Mouse (Mus musculus) gastrocnemius, adult 2 months (tissue): ENCODE results near the gene Neurog2. TPM values are rescaled to one million over a fixed set of nuclear protein-coding genes. Genes with fewer than 3 reads are reported as not detected.

Experiments
- DNase-seq: peaks from one replicate; pipeline ENCODE4 v3.0.0; 2022
- H3K27ac ChIP-seq: fragments of 200-600 bp; 2 replicates; pipeline ENCODE4 v1.8.1; 2022; ENCODE audit warnings: mild to moderate bottlenecking
- H3K4me3 ChIP-seq: fragments of 200-600 bp; 2 replicates; pipeline ENCODE4 v1.8.1; 2022; ENCODE audit warnings: mild to moderate bottlenecking, moderate library complexity
- CTCF ChIP-seq: fragments of 200-600 bp; IDR thresholded peaks from 2 replicates; pipeline ENCODE4 v1.8.1; 2022; ENCODE audit warnings: antibody characterized with exemption, mild to moderate bottlenecking, moderate library complexity
- intact Hi-C: fragments of 180-260 bp; cut with DNase I; formaldehyde crosslinking; loops from one replicate; pipeline ENCODE4 v1.15.1; 2025
- total RNA-seq, 2 experiments: library from RNA; stranded (reverse); gene quantifications; 2 replicates each; pipeline ENCODE4 v1.2.3; 2021

Neurog2 gene
- total RNA-seq, 2 experiments from 2014 or later: not detected

DNA sequence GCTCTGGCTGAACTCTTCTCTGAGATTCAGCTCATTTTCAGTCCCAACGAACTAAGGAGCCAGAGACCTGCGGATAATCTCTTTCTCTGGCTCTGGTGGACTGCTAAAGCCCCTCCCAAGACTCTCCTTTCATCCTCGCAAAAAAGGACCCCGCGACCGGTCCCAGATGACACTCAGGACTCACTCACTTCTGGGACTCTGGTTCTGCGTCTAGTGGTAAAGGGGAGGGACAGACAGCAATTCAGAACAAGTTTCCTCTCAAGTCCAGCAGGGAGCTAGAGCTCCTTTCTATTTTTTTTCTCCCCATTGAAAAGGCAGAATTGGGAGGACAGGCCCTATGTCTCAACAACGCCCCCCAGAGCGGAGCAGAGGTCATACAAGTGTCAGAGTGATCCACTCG, 1.4 kb upstream of the Neurog2 start:
- intact Hi-C loops: no loop called here
- DNase-seq: no peak
- TF ChIP-seq CTCF: no peak
- H3K27ac ChIP-seq: no peak overlapping the region
- H3K4me3 ChIP-seq: no peak overlapping the region

DNA sequence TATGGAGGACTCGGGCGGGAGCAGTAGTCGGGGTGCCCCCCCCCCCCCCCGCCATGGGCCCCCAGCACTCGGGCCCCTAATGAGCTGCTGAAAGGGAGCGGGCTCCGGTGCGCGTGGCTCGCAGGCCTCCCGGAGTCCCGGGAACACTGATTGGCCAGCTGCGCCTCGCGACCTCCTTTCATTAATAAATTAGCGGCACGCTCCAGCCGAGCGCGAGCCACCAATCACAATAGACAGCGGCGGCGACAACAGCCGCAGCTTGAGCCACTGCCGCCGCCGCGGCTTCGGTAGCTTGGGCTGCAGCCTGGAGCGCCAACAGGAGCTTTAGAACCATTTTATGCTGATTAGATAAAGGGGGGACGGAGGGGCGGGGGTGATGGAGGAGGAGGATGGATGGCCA, 404 bp upstream of the Neurog2 start:
- intact Hi-C loops: no loop called here
- Histone ChIP-seq H3K4me3 (peak overlapping the region; percentile 75), H3K27ac (no peak overlapping the region)
- DNase-seq: peak; percentile 37
- TF ChIP-seq CTCF: no peak

DNA sequence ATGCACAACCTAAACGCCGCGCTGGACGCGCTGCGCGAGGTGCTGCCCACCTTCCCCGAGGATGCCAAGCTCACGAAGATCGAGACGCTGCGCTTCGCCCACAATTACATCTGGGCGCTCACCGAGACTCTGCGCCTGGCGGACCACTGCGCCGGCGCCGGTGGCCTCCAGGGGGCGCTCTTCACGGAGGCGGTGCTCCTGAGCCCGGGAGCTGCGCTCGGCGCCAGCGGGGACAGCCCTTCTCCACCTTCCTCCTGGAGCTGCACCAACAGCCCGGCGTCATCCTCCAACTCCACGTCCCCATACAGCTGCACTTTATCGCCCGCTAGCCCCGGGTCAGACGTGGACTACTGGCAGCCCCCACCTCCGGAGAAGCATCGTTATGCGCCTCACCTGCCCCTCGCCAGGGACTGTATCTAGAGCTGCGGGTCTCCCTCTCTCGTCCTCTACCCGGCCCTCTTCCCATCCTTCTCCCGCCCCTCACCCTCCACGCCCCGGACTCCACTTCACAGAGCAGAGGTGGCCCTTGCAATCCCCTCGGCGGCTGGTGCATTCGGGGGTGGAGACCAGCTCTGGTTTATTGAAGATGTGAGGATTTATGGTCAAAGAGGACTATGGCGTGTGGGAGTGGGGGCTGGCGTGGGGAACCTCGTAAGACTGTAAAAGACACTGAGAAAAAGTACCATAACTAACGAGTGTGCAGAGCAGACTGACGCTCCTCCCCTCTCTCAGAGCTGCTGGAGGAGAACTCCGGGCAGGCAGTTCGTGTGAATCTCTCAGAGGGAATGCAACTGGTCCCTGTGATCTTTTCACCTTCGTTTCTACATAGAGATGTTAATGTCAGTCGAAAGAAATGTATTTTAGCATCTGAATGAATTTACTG, 1.4 kb downstream of the Neurog2 start:
- Histone ChIP-seq H3K4me3 (peak overlapping the region; percentile 75), H3K27ac (no peak overlapping the region)
- peak; percentile 99 for TF ChIP-seq CTCF
- peak; percentile 82 for DNase-seq
- intact Hi-C loops: no loop called here

DNA sequence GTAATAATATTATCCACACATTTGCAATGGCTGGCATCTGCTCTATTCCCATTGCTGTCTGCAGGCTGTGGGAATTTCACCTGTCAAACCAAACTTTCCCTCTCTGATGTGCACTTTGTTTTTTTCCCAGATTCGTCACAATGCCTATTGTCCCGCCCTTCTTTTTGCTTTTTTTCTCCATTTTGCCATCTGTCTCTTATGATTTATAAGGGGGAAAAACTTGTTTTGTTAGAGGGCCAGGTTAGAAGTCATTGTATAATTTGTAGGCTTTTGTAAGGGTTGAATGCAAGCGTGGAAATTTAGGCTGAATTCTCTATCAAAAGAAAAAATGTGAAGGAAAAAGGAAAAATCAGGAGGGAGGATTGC, 2.0 kb downstream of the Neurog2 start:
- TF ChIP-seq CTCF: no peak
- H3K27ac ChIP-seq: no peak overlapping the region
- no peak for DNase-seq
- intact Hi-C loops: no loop called here
- H3K4me3 ChIP-seq: no peak overlapping the region

DNA sequence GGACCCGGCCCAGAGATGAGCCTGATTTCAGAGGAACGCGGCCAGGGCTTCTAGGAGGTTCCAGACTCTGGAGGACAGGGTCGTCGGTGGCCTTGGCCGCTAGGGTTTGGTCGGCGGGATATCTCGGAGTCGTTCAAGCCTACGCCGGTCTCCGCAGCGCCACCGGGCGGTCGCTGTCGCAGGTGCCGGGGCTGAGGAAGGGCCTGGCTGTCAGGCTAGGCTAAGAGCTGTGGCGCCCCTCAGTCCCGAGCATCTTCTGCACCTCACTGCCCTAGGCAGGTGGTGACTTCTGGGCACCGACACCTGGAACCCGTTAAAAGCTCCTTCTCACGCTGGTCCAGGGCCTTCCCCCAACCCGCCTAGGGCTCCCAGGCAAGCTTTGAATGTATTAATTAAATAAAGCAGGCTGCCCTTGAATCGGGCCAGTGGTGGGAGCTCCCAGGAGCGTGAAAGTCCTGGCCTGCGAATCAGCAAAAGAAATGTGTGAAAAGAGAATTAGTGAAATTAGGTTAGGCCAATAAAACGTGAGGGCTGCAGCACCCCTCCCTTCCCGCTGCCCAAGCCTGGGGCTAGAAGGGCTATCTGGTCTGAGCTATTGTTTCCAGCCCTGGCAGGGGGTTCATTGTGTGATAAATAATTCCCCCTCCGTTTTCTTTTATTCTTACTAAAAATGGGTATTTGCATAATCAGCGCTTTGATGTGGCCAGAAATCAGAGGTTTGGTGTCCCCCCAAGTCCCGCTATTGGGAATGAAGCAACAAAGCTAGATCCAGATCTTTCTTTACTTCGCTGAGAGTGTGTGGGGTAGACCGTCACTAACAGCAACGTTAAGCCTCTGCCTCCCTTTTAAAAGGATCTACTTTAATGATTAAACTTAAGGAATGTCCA, 7.2 kb downstream of the Neurog2 start:
- intact Hi-C loops: no loop called here

DNA sequence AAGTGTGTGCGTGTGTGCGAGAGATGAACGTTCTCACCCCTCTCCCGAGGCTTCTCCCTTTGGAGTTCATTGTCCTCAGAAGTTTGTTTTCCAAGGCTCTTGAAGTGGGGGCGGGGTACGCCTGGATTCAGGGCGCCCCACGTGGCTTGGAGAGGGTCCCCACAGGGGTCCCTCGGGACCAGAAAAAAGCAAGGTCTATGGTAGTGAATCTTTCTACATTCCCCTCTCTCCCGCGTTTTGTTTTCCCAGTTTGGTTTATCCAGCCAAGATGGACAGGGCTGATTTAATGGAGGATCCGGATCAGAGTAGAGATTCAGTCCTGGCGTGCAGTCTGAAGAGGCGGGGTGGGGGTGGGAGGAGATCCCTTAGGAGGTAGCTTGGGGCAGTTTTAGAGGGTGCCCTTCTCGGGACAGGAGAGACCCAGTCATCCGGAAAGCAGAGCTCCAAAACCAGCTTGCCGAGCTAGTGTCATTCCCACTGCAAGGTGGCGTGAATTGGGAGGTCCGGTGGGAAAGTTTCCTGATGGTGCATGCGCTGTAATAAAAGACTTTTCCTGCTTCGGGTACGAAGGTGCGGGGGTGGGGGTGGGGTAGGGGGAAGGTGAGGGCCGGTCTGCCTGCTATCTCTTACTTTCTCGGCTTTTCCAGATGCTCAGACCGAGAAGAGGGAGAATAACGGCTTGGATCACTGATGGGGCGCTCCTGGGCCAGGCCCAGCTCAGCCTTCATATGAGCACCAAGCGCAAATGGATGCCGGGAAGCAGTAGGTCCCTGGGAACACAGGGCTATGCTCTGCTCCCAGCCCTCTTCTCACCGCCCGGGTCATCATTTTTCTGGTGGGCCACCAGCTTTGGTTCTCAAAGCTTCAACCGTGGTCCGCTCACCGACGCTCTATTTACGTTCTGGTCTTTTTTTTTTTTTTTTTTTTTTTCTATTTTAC, 8.1 kb downstream of the Neurog2 start:
- Histone ChIP-seq H3K4me3 (no peak overlapping the region), H3K27ac (no peak overlapping the region)
- no peak for TF ChIP-seq CTCF
- no peak for DNase-seq
- intact Hi-C loops: no loop called here

More for the DNA sequence above, 7.2 kb downstream of the Neurog2 start:
- DNase-seq: peak; percentile 50
- TF ChIP-seq CTCF: peak; percentile 44
- Histone ChIP-seq H3K27ac (no peak overlapping the region), H3K4me3 (no peak overlapping the region)

DNA sequence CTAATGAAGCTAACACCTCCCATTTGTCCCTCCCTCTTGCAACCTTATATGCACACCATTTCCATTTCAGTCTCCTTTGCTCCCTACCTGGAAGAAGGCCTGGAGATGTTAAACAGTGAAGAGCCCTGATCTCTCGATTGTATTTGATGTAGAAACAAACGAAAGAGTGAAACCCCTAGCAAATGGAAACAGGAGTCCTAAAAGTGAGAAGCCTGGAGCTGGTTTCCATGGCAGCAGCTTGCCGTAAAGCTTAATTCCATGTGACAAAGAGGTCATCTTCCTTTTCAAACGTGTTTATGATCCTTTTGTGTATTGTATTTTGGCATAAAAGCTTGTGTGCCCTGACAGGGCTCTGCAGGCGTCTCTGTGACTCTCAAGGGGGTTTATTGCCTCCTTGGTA, 9.3 kb downstream of the Neurog2 start:
- no peak for DNase-seq
- intact Hi-C loops: no loop called here
- H3K27ac ChIP-seq: no peak overlapping the region
- H3K4me3 ChIP-seq: no peak overlapping the region
- TF ChIP-seq CTCF: no peak

DNA sequence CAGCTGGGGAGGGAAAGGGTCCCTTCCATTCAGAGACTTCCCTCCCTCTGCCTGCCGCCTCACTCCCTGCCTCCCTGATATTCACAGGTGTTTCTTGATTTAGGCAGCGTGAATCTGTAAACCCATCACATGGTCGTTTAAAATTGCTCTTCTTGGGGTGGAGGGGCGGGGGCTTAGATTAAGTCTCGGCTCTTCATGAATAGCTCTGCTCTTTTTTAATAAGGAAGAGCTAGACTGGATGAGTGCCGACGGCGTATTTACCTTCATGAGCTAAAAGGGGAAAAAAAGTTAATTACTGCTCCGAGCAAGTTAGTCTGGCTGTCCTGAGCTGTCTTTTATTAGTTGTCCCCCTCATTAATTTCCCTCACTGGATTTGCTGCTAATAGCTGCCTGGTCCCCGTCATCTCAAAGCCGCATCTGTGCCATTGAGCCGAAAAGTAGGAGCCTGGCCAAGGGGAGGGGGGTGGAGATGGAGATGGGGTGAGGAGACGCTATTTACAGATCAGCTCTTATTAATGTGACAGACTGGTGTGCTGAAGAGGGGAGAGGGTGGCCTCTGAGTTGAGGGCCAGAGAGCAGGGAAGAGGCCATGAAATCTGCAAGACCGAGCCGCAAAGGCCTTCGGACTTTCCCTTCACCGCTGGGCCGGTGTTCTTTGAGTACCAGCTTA, 13.4 kb downstream of the Neurog2 start:
- no peak for DNase-seq
- H3K4me3 ChIP-seq: no peak overlapping the region
- no peak overlapping the region for H3K27ac ChIP-seq
- intact Hi-C loops: no loop called here
- no peak for TF ChIP-seq CTCF

DNA sequence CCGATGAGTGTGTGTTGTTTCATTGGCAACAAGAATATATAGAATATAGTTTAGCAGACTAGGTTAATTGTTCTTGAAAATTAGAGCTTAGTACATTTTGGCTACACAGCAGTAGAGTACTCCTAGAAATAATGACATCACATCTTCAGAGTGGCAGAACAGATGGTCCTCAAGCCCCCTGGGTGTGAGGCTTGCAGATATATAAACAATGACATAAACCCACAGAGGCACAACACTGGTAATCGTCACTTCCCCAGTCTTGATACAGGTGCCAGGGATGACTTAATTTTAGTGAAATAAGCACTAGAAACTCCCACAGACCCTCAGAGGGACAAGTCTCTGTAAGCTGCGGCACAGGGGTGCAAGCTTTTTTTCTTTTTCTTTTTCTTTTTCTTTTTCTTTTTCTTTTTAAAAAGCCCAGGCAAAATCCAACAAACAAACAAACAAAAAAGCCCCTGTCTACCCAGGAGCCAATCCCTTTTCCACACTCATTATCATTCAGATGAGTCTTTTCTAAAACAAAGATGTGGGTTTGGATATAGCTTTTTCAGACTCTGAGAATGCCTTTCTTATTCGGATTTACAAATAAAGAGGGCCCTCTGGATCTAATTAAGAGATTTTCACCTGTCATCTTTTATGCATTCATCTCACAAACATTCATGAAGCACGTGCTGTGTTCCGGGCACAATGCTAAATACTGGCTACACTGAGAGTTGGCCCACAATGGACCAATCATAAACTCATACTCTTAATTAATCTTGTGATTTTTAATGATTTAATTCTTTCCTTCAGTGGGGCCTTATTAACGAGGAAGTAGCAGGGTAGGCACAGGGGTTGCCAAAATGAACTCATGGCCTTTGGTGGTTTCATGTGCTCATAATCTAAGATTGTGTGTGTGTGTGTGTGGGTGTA, 19.1 kb downstream of the Neurog2 start:
- Histone ChIP-seq H3K27ac (no peak overlapping the region), H3K4me3 (no peak overlapping the region)
- no peak for TF ChIP-seq CTCF
- DNase-seq: no peak
- intact Hi-C loops: no loop called here

DNA sequence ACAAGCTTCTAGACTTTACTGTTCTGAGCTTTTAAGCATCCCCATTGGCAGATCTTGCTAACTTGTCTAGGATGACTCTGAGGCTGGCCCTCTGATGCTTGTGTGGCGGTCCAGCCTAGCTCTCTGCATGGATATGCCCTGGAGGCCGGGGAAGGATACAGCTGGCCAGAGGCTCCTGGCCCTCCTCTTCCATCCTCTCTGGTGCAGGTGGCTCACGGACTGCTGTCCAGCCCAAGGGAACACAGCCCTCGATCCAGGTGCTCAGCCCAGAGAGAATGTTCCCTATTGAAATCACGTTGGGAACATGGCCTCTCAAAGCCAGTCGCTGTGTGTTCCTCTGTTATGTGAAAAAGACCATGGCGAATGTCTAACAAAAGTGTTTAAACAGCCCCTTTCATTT, 27.8 kb downstream of the Neurog2 start:
- intact Hi-C loops: no loop called here
- DNase-seq: no peak
- no peak for TF ChIP-seq CTCF
- no peak overlapping the region for H3K4me3 ChIP-seq
- no peak overlapping the region for H3K27ac ChIP-seq
